Mouse (Mus musculus) erythroid progenitor cell, adult 5-6 weeks (primary cell): ENCODE results near the gene Atp2b2. TPM values are rescaled to one million over a fixed set of nuclear protein-coding genes. Genes with fewer than 3 reads are reported as not detected.

Source experiments
- ATAC-seq: replicated peaks from 2 replicates; pipeline ENCODE4 v1.8.0; 2016; ENCODE audit warnings: moderate number of reproducible peaks, mild to moderate bottlenecking, moderate TSS enrichment, inconsistent platforms; ENCODE audit not compliant: poor library complexity, low FRiP score, severe bottlenecking
- total RNA-seq, 2 experiments: library from RNA; stranded (forward) in 1 of 2; stranded (reverse) in 1 of 2; fragments of 150-400 nt in 1 of 2; fragments of 186-747, 209-891 nt in 1 of 2; gene quantifications; 2 replicates each; pipeline versions ENCODE4 v1.2.3 to v1.2.4; 2015 to 2017; ENCODE audit warnings: low replicate concordance in 2 of 2

Atp2b2 gene
- total RNA-seq, 2 experiments from 2014 or later, result not detected

DNA sequence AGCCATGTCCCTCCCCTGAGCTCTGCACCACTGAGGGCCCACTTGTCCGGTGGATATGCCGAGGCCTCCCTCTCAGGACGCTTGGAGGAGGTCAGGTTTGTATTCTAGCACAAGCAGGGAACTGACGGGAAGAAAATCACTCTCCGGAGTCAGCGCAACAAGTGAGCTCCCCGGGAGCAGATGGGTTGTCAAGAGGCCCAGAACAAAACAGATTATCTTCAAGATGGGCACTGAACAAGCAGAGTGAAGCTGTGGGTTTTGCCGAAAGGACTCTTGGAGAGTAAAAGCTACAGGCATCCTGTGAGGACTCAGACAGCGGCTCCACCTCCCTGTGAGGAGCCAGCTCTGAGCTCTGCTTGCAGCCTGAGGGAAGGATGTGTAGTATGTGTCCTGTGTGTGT is 20.3 kb downstream of the Atp2b2 start:
- ATAC-seq, result no peak

DNA sequence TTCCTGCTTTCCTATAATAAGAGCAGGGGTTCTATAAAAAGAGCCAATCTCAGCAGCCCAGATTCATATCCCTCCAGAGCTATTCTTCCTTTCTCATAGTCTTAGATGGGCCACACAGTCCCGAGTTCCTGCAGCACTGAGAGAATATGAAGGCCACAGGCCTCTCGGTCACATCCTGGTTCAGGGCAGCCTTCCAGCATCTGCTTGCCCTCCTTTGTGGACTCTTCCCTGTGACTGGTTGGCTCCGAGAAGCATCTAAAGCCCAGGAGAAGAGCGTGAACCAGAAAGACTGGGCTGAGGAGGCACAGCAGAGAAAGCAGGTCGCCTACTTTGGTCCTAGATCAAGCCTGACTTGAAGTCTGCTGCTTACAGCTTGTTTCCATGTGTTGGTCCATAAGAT is 28.6 kb downstream of the Atp2b2 start:
- ATAC-seq, result no peak

DNA sequence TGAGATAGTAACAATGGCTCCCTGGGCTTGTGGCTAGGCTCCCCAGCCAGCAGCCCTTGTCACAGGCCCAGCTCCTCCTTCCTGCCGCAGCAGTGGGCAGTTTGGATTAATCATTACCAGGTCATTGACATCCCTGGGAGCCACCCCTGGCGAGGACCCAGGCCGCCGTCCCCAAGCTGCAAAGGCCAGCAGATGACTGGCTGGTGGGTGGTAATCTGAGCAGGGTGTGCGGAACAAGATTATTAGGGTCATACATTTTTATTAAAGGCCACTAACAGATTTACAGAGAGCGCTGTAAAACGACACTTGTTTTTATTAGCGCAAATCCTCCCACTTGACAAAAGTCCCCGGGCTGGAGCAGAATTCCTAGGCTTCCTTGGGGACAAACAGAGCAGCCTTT is 29.6 kb downstream of the Atp2b2 start:
- no peak for ATAC-seq

DNA sequence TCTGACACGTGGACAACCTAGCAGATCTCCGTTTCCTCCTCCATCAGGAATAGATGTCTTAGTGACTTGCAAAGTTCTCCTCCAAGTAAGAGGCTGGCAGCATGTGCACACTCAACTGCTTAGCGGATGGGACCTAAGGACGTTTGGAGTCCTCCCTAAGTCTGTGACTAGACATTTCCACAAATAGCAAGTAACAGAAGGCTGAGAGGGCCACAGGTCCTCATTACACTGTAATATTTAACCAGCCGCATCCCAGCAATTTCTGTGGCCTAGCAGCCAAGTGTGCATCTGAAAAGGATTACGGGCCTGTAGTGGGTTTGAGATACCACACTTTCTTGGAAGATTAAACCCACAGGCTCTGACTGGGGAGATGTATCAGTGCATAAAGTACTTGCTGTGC is 30.4 kb downstream of the Atp2b2 start:
- no peak for ATAC-seq

DNA sequence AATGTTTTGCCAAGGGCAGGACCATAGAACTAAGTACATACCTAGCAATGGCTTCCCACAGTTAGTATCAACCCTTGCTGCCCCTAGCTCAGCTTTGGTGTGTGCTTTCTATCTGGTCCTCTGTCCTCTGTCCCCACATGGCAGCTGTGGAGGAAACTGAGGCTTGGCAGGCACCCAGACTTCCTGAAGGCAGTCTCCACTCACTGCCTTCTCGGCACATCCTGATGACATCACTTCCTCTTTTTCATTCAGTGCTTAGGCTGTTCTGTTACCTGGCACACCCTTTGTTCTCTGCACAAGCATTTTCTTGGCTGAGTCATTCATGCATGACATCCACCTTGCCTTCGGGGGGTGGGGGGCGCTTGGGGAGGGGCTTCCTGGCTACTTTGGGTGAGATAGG is 38.6 kb downstream of the Atp2b2 start:
- no peak for ATAC-seq

DNA sequence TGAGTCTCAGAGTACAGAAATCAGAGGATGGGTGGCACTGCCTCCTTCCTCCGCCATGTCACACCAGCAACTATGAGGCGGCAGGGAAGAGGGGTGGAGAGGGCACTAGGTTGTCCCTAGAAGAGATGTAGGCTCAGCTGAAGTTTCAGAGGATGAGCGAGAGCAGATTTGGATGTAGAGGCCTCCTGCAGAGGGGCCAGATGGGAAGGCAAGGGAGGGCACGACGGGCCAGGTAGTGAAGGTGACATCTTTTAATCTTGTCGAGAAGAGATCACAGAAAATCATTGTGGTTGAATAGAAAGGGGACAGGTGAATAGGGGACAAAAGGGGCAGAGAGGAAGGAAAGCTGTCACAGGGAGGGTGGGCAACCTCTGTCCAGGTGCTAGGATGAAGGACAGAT is 41.5 kb downstream of the Atp2b2 start:
- no peak for ATAC-seq

DNA sequence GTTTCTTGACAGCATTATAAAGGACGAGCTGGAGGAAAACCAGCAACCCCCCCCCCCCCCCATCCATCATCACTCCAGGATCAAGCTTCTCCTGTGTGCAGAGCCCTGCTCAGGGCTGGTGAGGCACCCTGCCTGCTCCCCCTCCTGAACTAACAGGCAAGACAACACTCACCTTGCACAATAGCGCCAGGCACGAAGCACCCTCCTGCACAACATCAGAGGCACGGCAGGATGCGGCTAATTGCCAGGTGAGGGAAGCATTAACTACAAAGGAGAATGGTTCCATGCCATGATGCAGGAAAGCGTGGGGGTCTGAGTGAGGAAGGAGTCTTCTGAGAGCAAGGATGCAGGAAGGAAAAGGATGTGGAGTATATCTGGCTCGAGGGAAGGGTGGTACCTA is 42.1 kb downstream of the Atp2b2 start:
- no peak for ATAC-seq

DNA sequence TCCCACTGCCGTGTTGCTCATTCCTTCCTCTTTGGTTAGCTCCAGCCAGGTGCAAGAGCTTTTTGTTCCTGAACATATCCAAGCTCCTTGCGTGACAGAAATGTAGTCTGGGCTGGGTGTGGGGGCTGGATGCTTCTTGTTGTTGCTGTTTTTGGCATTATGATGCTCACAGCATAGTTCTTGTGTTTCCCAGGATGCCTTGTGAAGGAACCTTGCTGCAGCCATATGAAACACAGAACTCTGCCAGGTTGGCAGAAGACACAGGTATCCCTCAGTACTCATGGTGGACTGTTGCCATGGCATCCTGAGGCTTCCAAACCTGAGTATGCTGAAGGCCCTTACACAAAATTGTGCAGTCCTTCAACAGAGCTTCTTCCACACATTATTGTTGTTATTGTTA is 44.0 kb downstream of the Atp2b2 start:
- no peak for ATAC-seq

DNA sequence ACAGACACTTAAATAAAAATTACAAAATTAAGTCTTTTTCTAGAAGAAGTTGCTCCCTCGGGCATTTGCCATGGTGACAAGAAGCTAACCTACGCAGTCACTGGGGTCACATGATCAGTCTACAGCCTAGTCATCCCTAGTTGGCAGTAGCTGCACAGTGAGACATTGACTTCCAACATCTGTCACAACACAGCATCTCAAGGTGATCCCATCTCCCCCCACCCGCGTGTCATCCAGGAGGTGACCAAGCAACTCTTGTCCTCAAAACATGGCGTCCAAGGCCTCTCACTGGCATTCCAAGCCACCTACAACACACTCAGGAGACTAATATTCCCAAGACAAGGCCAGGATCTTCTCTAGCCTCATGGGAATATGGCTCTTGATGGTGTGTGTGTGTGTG is 48.2 kb downstream of the Atp2b2 start:
- ATAC-seq, result no peak

DNA sequence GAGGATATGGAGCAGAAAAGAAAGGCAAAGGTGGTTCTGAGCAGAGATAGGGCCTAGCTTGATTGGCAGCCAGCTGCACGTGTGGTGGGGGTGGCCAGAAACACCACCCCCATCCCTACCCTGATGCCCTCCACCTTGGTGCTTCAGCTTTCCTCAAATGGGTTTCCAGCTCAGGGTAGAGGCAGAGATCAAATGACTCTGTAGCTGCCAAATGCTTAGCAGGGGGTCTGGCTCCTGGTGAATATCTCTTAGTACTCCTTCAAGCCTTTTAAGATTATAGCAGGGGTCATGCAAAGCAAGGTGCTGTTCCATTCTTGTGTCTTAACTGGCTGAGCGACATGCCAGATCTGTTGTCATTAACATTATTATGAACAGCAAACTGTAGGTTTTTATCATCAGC is 50.3 kb downstream of the Atp2b2 start:
- ATAC-seq, result no peak

DNA sequence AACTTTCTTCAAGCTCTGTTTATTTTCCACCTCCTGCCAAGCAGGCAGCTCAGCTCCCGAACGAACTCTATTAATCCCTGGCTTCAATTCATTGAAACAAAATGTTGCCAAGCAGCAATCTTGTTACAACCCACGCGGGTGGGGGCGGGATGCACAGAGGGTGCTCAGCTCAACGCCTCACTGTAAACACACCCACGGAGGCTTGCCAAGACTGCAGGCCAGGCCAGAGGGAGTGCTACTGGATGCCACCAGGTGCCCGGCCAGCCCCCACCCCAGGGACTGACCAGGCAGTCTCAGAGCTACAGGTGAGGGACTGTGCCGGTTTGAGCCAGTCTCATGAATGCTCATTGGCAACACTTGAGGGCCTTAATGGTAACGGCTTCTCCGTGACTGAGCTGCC is 50.9 kb downstream of the Atp2b2 start:
- no peak for ATAC-seq

DNA sequence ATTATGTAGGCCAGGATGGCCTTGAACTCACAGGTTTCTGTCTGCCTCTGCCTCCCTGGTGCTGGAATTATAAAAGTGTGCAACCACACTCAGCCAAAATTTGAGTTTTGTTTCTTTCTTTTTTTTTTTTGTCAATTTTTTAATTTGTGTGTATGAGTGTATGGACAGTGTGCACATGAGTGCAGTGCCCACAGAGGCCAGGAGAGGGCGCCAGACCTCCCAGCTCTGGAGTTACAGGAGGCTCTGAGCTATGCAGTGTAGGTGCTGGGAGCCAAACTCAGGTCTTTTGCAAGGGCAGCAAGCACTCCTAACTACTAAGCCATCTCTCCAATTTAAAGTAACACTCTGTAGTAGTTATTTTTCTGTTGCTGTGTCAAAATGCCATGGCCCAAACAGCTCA is 52.4 kb downstream of the Atp2b2 start:
- no peak for ATAC-seq

DNA sequence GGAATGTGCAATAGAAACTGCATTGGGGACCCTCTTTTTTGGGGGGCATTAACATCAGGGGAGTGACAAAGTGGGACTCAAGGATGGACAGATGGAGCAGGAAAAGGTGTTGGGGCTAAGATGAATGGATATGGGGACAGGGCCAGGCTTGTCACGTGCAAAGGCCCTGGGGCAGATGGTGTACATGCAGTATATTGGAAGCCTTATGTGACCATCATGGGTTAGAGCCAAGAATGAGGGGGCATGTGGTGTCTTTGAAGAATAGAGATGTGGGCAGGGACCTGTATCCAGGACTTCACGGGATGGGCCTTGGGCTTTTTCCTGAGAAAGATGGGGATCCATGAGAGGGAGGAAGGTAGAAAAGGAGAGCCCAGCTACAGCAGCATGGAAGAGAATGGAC is 53.9 kb downstream of the Atp2b2 start:
- no peak for ATAC-seq

DNA sequence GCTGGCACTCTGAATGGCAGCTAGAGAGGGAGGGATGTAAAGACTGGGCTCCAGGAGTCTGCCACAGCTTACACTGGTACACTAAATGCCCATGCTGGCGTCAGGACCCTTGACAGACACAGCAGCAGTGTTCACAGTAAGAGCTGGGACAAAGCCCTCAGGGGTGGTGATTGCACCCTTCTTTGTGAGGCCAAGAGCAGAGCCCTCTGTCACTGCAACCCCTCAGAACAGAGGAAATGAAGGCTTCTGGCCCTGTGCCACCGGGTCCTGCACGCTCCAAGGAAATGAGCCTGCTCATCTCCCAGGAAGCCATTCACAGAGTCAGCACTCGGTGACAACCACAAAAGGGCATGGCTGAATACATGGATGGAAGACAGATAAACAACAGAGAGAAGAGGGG is 55.7 kb downstream of the Atp2b2 start:
- no peak for ATAC-seq

DNA sequence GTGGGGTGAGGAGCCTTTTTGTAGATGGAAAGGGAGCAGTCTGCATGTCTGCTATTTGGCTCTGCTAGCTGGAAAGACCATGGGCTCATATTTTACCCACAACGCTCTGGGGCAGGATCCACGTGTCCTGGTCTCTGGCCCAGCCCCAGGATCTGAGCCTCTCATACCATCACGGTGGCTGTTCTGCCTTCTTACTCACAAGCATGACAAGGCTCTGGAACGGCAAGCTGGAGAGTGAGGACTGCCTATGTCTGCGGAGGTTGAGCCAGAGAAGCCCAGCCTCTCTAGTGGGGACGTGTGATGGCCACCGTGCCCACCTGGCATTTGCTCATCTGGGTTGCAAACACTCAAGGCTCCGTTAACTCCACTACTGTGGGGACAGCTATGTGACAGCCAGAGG is 63.7 kb downstream of the Atp2b2 start:
- ATAC-seq, result no peak

DNA sequence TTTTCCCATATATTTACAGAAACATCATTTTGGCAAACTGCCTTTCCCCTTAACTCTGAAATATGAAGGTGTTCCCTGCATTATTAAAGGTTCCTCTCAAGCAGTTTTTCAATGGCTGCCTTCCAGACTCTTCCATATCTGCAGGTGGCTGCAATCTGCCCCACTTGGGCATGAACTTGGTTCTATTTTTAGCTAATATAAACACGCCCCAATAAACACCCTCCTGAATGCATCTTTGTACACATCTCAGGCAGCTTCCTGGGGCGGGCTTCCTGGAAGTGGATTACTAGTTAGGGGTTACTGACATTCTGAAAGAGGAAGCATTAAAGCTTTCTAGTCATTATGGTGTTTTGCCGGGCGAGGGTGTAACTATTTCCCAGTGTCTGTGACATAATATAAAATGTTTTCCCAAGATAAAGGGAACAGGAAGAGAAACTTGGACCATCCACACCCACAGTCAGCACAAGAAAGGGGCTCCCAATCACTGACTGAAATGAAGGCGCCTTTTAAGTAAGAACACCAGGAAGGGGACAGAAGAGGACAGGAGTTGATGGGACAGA is 64.2 kb downstream of the Atp2b2 start:
- ATAC-seq, result no peak

DNA sequence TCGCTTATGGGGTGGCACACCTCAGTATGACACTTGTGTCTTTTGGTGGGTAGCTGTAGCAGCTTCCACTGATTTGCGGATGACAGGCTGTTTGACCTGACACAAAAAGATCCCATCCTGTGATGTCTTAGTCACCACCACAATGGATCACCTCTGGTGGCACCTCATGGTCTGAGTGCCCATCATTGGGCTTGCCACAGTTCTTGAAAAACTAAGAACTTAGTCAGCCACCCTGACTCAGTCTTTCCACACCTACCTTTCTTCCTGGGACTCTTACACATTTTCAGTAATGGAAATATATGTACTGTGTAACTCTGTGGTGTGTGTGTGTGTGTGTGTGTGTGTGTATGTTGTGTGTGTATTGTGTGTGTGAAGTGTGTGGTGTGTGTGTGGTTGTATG is 71.5 kb downstream of the Atp2b2 start:
- no peak for ATAC-seq

DNA sequence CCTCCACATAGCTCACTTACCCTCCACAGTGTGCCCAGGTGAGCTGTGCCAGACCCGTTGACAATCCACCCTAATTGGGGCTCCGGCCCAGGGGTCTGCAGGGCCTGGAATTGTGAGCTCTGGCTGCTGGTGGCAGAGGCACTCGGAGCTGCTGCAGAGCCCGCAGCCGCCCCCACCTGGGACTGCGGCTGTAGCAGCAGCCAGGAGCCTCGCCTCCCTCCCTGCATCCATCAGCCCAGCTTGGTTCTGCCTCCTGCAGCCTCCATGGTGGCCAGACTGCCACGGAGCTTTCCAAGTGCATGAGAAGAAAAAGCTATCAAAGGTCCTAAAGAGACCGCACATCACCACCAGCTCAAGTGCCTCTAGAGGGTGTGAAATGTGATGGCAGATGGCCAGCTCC is 71.9 kb downstream of the Atp2b2 start:
- ATAC-seq, result no peak

DNA sequence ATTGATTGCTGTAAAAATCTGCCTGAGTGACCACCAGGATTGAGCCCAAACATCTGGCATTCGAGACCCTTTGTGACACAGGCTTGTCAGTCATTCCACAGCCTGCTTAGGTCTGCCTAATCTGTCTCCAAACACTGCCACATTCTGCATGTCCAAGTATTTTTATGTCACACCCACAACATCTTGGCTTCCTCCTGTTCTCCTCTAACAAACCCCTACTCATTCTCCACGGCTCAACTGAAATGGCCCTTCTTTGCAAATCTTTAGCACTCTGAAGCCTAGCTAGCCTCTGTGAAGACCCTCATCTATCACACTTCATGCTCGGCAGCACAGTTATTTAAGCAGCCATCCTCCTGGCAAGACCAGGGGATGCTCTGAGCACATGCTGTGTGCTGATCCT is 72.7 kb downstream of the Atp2b2 start:
- ATAC-seq, result no peak

DNA sequence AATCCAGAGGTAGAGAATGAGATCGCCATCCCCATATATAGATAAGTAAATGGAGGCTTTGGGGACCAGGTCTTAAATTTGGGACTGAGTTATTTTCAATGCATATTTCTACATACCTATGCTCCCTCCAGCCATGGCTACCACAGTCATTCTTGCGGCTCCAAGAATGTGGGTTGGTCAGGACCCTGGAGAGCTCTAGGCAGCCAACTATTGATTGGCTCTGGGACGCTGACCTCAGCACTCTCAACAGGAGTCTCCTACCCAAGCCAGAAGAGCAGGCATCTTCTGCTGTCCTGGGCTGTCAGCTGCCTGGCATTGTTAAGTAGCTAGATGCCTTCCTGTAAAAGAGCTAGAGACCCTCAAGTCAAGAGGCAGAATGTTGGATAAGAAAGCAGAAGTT is 79.6 kb downstream of the Atp2b2 start:
- no peak for ATAC-seq

DNA sequence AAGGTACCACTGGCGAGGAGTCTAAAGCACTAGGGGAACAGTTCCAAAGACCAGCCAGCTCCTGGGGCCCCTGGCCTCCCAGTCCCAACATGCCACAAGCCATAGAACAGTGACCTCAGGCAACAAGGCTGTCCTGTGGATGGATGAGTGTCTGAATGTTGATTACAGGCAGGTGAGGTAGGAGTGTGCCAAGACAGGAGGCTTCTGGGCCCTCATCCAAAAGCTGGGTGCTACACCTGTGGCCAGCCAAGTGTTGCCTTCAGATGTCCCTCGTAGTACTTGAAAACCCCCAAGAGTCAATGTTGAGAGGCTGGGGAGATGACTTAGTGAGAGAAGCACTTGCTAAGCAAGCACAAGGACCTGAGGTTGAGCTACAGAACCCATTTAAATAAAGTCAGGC is 80.8 kb downstream of the Atp2b2 start:
- ATAC-seq, result no peak

DNA sequence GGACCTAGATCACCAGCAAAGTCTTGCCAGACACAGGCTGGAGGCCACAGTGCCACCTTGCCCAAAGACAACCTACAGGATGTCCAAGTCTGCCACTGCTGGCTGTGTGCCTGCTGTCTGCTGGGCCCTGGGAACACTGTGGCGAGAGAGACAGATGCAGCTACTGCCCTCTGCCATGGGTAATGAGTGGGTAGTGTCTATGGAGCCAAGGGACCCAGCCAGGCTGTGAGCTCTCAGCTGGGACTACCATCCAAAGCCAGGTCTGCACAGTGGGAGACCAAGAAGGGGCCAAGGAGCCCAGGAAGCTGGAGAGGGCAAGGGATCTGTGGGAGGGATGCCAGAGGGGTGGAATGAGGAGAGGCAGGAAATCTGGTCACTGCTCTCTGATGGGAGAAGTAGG is 83.1 kb downstream of the Atp2b2 start:
- ATAC-seq, result no peak

DNA sequence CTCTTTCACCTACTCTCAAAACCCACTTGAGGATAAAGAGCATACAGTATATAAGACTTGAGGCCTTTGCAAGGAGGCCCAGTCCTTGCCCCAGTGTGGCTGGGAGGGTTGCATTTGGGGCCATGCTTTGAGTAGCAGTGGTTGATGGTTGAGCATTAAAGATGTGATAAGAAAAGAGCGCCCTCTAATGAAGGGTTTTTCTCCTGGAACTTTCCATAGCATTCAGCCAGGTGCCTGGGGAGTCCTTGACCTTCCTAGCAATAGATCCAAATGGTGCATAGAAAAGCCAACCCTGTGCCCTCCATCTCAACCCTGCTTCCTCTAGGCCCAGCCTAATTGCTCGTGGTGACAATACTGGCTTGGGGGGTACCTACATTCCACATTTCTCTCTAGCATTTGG is 83.7 kb downstream of the Atp2b2 start:
- ATAC-seq, result no peak
